Mouse (Mus musculus) left cerebral cortex, adult 6 months (tissue): Measurements from ENCODE around the gene Ptpn13. TPM values are rescaled to one million over a fixed set of nuclear protein-coding genes. Genes with fewer than 3 reads are reported as not detected.

Experiments used
- long read RNA-seq, 2 experiments: library from polyadenylated mRNA; unstranded; transcript quantifications; one replicate each; pipeline ENCODE4 v2.0.0; 2019 to 2020
- polyA plus RNA-seq: library from polyadenylated mRNA; unstranded; fragments of <200 nt; fragmentation: Nextera tagmentation; gene quantifications from 2 replicates; pipeline ENCODE4 v1.2.3, GENCODE M21; 2021

Ptpn13 gene
- polyA plus RNA-seq, result 1.3 and 2.7 TPM in 2 replicates
- long read RNA-seq, experiment 1, partial matches to known transcripts, result 4 of 8 reads
- long read RNA-seq, experiment 1, other reads (novel, unspliced or antisense), result 4 of 8 reads
- long read RNA-seq, experiment 2, partial matches to known transcripts, result 2 of 2 reads
- long read RNA-seq, experiment 2, other reads (novel, unspliced or antisense), result 0 of 2 reads

DNA sequence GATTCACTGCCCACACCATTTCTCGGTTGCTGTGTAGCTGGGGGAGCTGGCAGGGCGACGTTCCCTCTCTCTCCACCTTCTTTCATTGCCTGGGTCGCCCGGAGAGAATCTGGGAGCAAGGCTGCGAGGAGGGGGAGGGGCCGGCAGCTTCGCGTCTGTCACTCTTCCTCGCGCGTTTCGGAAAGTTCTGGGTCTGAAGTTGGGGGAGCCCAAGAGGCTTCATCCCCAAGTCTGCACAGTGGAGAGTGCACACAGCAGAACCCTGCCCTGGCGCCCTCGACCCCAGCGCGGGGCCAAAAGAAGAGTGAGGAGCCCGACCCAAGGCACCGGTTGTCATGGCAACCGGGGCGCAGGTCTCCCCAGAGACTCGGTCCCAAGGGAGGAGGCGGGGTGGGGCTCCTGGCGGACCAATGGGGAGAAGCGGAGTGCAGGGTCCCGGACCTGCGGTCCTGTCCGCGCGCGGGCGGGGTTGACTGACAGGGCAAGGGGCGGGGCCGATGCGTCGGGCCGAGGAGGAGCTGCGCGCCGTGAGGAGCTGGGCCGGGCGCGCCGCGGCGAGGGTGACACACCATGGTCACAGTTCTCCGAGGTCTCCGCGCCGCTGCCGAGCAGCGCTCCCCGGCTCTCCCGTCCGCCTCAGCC lies at the start of gene Ptpn13:
Gene Ptpn13, plus strand, starts transcription at position 515 of the 642 bp plus-strand sequence.

DNA sequence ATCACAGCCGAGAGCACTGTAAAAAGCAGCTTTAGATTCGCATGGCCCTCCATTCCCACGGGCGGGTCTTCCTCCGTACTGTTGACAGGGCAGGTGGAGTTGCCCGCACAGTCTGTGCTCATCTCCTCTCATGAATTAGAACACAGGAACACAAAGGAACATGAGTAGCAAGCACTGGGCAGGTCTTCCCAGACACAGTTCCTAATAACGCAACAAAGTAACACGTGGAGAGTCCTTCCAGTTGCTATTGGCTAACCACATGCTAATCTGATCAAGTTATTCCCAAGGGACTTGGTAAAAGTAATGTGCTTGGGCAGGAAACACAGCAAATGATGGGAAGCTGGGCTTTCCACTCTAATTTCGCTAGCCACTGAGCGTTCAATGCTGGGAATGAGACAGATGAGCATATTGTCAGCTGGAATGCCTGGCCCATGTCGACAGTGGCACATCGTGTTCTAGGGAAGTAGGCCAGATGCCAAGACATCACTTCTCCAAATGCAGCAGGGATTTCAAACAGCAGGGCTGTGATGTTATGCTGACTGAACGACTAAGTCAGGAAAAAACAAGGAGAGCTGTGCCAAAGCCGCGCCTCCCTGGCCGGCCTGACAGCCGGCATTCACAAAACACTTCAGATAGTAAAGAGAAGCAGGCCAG lies 204.2 kb downstream of the Ptpn13 start, which contains the start of gene Slc10a6:
Gene Slc10a6, minus strand, starts transcription at position 293 of the 654 bp plus-strand sequence.

Other genes starting within 250 kb of the Ptpn13 start
- 95.3 and 182 TPM in 2 replicates for gene Mapk10, start 213.9 kb upstream of the Ptpn13 start, polyA plus RNA-seq
- not detected in 2 replicates for gene Slc10a6, start 204.2 kb downstream of the Ptpn13 start, polyA plus RNA-seq
- 0.13 TPM in 1 of 2 replicates, not detected in the other for gene 1700016H13Rik, start 230.8 kb downstream of the Ptpn13 start, polyA plus RNA-seq